Mouse (Mus musculus): Measurements from ENCODE around the gene Lss.

Gene Lss

DNA sequence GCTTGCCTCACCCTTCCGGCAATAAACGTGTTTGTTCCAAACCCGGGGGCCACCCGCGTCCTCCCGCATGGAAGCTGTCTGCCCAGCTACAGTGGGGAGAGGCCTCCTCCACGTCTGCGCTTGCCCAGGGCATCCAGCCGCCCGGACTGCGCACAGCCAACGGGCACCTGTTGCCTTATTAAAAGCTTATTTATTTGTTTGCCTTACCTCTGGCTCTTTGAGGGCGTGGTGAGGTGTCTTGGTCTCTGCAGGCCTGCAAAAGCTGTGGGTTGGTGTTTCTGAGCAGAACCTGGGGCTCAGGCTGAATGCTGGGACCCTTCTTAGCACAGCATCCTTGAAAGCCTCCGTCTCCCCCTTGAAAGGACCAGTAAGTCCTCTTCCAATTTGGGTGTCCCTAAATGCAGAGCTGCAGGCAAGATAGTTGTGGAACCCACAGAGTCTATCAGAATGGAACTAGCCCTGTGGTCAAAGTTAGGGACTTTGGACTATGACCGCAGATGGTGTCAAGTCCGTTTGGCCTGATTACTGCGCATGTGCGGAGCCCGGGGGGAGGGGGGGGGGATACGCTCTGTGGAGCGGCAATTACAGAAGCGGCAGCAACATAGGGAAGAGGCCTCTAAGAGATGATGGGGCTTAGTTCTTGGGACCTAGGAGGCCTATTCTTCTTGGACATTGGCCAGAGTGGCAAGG, 38.8 kb downstream of the Lss start:
- no peak for DNase-seq (ENCODE audit: low spot score)

DNA sequence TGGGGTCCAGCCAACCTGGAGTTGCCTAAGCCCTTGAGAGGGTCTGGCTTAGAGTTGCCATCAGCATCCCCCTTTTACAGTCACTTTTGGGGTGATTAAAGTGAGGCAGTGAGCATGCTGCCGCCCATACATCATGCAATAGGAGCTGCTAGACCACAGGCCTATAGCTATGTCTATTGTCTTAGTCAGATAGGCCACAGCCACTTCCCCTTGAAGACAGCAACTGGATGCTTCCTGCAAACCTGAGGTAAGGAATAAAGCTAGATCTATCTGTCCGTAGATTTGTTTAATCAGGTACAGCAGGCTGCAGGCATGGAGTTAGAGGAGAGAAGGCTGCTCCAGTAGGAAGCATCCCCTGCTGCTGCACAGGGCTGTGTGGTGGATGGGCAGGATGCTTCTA, 39.7 kb downstream of the Lss start:
- DNase-seq (ENCODE audit: low spot score) = no peak

GRCm38 (mm10) chr10:76572151-76572550, 40.8 kb downstream of the Lss start:
- no peak for DNase-seq (ENCODE audit: low spot score)

GRCm38 (mm10) chr10:76575374-76575773, 44.0 kb downstream of the Lss start, which contains the start of gene Ftcd:
Ftcd (plus strand) TSS chr10:76575648.
- no peak for DNase-seq (ENCODE audit: low spot score)

GRCm38 (mm10) chr10:76576920-76577319, 45.5 kb downstream of the Lss start:
- DNase-seq (ENCODE audit: low spot score) = no peak

GRCm38 (mm10) chr10:76584138-76584537, 52.8 kb downstream of the Lss start:
- no peak for DNase-seq (ENCODE audit: low spot score)

DNA sequence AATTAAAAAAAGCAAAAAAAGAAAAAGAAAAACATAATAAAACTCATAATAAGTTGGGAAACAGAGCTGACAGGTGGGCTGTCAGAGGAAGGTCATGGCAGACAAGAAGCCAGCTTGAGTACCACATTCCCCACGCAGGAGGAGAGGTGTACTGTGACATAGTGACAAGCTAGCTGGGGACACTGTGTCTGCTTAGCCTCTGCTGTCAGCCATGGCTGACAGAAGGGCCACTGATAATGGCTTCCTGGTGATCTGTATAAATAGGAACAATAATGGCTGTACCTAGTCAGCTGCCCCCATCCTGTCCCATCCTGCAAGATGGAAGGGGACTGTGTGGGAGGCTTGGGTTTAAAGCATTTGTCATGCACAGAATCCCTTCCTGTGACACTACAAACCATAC, 54.8 kb downstream of the Lss start:
- DNase-seq (ENCODE audit: low spot score) = no peak

DNA sequence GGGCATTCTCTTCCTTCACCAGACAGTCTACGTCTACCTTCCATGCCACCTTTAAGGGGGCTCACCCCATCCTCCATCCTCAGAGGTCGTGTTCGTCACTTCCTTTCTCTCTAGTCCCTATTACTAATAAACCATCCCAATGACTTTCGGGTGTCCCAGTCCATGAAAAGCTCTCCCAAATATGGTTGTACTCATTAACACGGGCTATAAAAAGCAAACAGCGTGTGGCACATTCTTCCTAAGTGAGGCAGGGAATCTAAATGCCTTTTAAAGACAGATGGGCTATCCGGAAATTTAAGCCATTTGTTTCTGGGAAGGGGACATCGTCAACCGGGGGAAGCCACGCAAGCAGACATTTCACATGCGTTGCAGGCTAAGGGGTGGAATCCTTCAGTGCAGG, 58.8 kb downstream of the Lss start:
- no peak for DNase-seq (ENCODE audit: low spot score)

- no peak for DNase-seq (ENCODE audit: low spot score)
Observed at GRCm38 (mm10) chr10:76596338-76596737, 65.0 kb downstream of the Lss start.

- no peak for DNase-seq (ENCODE audit: low spot score)
Observed at GRCm38 (mm10) chr10:76602690-76603089, 71.3 kb downstream of the Lss start.
